Mouse (Mus musculus): ENCODE results near the gene Zzz3.

Zzz3 gene

DNA sequence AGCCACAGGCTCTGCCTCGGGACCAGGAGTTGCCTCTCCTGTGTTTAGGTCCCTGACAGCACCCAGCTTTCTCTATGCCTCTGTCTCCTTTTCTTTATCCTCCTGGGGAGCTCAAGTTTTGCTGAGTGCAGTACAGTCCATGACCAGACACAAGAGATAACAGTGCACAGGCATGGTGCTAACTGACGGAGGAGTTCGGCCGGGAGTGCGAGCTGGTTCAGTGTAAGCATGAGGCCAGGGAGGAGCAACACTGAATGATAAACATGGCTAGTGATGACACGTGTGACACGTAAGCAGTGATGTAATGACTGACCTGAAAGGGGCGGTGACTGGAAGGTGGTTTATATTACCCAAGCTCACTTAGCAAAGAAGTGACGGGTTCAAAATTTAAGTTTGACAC is 71.6 kb downstream of the Zzz3 start:
- no peak for DNase-seq (ENCODE audit: low read depth, low spot score)

DNA sequence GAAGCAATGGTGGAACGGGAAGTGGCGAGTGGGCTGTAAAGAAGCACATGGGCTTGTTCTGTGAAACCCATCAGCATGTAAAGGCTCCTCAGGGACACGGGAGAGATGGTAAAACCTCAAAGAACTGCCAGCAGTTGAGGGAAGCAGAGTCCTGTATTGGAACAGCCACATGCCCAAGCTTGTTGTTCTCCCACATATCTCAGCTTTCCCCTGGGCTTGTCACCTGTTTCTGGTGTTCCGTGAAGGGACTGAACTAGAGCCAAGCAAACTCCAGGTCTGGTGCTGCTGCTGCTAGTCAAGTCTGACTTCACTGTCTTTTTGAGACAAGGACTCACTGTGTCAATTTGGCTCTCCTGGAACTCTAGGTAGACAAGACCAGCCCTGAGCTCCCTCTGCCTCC is 72.0 kb downstream of the Zzz3 start:
- DNase-seq (ENCODE audit: low read depth, low spot score), result no peak

DNA sequence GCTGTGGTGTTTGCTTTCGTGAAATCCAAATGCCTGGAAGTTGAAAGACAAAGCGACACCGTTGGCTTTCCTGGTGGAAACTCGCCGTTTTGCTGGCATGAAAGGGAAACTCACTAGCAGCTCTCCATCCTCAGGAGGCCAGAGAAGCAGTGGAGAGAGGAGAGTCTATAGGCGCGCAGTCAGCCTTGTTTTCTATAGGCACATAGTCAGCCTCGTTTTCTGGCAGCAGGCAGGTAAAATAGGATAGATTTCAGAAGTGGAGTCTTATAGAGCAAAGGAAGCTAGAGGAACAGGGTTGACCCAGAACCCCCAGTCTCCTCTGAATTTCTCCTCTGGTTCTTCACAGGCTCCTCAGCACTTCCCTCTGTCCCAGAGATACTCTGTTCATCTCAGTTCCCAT is 72.8 kb downstream of the Zzz3 start:
- no peak for DNase-seq (ENCODE audit: low read depth, low spot score)

DNA sequence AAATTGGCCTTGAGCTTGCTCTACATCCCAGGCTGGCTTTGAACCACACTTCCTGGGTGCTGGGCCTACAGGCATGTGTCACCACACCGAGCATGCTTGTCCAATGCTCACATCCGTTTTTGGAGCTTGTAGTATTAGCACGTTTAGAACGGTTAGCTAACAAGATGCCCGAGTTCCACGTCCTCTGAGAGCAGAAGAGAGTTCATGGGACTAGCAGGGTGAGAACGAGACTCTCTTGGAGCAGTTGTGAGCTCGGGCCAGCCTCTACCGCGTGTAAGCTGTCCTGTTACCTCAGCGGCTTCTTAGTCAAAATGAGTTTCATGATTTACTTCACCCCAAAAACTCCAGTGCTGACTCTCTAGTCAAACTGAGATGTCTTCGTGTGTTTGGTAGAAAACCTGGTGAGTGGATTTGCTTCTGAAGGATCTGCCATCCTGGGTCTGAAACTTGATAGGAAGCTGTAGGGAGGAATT is 73.3 kb downstream of the Zzz3 start:
- DNase-seq (ENCODE audit: low read depth, low spot score), result no peak

DNA sequence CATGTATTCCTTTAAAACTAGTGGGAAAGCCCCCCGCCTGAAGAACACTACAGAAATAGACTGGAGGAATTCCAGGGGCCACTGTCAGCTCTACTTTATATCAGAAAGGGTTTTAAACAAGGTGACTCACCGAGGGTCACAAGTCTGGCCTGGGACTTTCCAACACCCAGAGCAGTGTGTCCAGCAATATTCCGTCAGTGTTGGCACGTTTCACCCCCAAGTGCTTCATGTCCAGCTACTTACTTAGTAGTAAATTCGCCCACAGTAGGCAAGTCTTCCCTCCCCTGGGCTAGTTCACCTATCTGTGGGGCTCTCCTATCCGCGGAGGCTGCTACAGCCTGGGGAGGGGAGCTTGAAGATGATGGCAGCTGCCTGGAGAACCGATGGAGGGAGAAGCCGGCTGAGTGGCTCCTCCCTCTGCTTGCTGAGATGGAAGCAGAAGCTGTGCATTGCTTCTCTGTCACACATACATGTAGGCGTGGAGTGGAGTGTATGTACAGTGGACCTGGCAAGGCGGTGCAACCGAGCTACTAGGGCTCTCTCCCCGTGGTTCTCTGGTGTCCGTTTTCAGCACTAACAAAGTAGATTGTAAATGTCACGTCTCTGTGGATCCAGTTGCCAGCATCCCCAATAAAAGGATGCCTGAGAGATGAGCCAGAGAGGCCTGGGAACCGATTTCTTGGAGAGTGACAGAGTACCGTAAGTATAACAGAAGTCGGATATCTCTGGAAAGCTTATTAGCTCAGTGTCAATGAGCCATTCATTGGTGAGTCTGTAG is 74.3 kb downstream of the Zzz3 start:
- DNase-seq (ENCODE audit: low read depth, low spot score), result no peak

DNA sequence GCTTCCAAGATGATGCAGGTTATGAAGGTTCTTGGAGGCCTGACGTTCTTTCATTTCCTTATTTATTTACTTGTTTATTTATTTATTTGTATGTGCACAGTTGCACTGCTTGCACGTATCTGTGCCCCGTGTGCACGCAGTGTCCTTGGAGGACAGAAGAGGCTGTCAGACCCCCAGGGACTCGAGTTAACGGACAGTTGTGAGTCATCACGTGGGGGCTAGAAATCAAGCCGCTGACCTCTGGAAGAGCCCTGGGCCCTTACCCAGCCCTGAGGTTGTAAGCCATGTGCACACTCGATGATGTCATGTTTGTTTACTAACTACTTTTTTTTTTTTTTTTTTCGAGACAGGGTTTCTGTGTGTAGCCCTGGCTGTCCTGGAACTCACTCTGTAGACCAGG is 75.1 kb downstream of the Zzz3 start:
- DNase-seq (ENCODE audit: low read depth, low spot score), result no peak

DNA sequence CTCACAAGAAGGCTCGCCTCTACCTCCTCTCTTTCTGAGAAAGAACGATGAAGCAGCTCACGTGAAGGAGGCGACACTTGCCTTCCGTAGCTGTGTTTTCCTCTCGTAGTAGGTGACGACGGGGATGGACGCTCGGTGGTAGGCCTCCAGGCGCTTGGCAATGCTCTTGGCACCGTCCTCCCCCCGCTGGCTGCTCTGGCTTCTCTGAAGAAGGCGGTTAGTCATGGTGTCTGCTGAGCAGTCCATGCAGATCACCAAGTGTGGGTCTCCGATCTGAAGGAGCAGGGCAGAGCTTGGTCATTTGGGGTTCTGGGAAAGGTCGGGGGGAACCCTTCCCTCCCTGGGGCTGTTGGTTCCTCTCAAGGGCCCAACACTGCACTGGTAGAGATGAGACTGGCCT is 77.4 kb downstream of the Zzz3 start:
- DNase-seq (ENCODE audit: low read depth, low spot score), result no peak

DNA sequence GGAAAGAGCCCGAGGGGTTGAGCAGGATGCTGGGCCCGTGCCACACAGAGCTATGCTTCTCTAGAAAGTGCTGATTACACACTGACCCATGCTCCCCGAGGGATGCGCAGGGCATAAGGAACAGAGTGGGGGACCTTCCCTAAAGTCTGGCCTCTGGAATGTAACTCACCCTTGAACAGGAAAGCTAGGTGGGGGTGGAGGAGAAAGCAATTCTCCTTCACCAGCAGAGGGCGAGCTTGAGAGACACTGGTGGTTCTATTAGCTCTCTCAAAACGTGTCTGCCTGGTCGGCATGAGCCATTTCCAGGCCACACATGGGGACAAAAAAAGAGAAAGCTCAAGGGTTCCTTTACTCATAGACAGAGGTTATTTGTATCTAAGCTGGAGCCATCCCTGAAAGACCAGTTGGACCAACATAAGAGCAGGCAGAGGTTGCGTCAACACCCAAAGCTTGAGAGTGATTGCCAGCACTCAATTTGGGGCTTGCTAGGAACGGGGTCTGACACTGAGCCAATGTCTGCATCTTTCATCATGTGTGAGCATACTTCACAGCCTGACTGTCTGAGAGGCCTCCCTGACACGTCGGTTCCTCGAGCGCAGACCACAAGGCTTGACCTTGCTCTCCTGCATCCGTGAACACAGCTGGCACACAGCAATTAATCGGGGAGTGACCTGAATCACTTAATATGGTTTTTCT is 79.5 kb downstream of the Zzz3 start:
- peak; percentile 49 for DNase-seq (ENCODE audit: low read depth, low spot score)

DNA sequence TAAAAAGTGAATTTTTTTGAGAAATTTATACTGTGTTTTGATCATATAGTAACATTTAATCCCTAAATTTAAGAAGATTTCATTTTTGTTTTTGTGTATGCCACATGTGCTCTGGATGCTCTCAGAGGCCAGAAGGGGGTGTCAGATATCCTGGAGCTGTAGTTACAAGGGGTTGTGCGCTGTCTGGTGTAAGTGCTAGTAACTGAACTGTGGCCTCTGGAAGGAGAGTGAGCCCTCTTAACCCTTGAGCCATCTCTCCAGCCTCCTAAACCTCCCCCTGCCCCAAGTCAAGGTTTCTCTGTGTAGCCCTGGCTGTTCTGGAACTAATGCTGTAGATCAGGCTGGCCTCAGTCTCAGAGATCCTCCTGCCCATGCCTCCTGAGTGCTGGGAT is 80.0 kb downstream of the Zzz3 start:
- no peak for DNase-seq (ENCODE audit: low read depth, low spot score)

DNA sequence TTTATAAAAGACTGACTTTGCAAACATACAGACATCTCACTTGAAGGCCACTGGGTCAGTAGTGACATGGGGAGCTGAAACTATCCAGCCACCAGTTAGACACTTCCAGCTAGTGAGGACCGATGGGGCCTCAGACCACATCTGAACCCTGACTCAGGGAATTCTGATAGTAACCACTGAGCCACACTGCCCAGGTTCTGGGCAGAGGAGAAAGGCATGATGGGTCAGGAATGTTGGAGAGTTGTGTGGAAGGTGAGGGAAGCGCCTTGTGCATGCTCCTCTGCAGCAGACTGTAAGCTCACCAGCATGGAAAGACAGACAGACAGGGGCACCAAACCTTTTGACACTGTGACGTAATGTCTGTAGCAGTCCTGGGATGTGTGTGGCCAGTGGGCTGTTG is 80.6 kb downstream of the Zzz3 start:
- no peak for DNase-seq (ENCODE audit: low read depth, low spot score)

DNA sequence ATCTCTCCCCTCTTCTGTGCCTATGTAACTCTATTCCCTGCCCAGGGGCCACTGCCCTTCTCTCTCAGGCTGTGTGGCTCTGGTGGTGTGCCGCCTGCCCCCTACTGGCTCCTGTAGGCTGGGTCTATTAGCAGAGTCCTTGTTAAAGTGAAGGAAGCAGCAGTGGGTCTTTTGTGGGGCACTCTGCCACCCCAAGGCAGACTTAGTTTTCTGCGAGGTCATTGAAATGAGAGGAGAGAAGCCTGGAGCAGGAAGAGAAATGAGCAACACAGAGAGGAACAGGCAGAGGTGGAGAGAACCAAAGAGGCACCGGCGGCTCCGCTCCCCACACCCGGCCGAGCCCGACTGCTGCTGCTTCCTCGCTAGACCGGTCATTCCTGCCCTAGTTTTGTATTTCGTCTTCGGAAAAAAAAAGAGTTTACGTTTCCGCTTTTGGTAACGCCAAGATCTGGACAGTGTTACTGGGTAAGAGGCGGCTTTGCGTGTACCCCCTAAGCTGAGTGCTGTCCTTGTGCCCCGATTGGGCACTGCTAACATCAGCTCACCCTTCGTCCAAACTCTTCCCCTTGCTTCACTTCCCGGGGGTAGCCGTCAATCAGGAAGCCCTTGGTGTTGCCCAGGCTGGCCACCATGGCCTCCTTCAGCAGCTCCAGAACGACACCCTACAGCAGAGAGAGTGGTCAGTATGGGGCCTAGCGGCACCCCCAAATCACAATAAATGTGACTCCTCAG is 82.7 kb downstream of the Zzz3 start:
- peak; percentile 47 for DNase-seq (ENCODE audit: low read depth, low spot score)

DNA sequence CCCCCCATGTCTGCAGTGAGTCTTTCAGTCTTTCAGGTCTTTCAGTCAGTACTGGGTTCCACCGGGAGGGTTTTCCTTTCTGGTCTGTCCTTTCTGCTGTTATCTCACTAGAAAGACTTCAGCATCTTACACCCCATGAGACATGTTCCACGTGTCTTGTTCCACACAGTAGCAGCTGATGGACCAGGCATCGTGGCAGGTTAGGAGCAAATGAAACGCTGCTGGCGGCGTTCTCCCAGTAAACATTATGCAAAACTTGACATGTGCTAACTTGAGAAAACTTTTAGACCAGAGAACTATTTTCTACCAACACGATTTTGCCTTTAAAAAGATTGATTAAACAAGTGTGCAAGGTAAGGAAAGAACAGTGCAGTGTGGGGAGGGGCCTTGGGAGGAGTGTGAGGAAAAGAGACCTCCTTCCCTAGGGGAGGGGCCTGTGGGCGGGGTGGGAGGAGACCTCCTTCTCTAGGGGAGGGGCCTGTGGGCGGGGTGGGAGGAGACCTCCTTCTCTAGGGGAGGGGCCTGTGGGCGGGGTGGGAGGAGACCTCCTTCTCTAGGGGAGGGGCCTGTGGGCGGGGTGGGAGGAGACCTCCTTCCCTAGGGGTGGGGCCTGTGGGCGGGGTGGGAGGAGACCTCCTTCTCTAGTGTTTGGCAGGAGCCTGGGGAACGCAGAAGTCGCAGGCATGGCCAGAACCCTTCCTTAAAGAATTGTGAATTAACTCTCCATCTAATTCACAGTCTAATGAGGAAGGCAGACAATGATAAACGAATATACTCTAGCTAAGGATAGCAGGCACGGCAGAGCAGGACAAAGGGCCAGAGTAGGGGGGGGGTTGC is 83.5 kb downstream of the Zzz3 start:
- DNase-seq (ENCODE audit: low read depth, low spot score), result peak; percentile 61

DNA sequence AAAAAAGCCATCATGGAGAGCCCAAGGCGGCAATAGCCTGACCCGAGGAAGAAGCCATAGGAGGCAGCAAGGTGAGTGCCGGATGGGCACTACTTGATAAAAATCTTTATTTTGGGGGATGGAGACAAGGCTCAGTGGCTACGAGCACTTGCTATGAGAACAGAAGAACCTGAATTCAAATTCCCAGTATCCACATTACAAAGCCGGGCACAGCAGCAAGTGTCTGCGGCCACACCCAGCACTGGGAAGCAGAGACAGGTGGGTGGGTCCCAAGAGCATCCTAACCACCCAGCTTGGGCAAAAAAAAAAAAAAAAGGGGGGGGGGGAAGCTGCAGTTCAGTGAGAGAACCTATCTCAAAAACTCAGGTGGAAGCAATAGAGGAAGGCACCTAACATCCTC is 85.1 kb downstream of the Zzz3 start:
- no peak for DNase-seq (ENCODE audit: low read depth, low spot score)

DNA sequence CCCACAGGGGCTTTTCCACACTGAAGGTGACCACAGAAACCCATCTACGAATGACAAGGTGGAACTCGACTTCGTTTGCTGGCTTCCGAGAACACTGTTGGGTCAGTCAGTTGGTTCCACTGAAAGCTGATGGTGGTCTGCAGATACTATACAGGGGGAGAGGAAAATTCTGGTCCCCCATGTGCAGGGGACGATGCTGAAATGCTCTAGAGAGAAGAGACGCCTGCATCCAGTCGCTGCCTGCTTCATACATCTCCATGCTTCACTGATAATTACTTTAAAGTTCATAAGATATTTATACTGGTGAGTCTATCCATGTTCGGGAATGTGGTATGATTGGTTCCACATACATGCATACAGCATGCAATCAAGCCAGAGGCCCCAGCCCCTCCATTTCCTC is 86.9 kb downstream of the Zzz3 start:
- DNase-seq (ENCODE audit: low read depth, low spot score), result no peak

DNA sequence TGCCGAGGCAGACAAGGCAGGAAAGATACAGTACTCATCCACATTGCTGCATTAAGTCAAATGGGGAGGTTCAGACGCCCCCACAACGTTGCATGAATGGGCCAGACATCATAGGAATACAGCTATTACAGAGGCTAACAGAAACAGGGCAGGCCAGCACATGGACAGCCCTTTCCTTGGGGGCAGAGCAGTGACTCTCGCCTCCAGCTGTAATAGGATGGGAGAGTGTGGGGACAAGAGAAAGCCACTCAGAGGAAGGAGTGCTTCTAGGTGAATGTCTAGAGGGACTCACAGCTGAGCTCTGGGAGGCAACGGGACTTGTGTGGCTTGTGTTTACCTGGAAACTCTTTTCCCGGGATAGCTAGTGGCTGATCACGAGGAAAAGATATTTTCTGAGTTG is 88.5 kb downstream of the Zzz3 start:
- no peak for DNase-seq (ENCODE audit: low read depth, low spot score)

DNA sequence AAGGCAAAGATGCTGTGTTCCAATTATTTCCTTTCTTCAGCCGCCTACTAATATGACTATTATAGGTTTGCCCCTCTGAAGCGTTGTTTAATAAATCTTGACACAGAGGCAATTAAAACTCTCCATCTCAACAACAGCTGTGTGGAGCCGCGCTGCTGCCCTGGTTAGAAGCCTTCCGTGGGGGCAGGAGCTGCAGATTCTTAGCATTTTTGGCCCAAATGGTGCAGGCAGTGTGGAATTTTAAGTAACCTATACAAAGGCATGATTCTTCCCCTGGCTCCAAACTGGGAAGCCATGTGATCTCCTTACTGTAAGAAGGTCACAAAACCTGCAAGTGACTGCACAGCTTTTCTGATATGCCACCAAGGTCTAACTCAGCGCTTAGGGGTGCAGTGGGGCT is 88.9 kb downstream of the Zzz3 start:
- DNase-seq (ENCODE audit: low read depth, low spot score), result no peak

DNA sequence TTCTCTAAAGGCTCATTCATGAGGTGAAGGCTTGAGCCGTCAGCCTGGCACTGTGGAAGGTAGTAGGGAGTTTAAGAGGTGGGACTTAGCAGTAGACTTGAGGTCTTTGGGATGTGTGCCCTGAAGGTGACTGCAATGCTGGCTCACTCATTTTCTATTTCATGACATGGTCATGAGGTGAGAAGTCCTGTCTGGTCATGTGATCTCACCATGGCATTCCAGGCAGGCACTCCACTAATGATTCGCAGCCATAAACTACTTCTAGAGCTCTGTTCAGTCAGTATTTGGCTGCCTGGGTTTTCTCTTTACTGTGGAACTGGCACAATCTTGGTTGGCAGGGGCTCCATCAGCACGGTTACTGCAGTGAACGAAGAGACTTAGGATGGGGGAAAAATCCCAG is 93.7 kb downstream of the Zzz3 start:
- DNase-seq (ENCODE audit: low read depth, low spot score), result no peak

DNA sequence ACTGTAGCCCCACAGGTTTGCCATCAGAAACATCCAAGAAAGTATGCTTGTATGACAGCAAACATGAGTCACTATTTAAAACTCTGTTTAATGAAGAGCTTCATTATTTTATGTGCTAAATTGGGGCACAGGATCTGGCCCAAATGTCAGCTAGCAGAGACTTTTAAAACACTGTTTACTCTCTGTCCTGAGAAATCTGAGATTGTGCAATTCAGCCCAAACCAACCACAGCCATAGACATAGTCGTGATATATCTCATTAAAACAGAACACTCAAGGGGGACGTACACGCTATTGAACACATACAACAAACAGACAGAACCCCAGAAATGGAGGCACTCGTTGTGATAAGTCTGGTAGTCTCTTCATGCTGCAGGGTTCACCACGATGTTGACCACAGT is 95.2 kb downstream of the Zzz3 start:
- DNase-seq (ENCODE audit: low read depth, low spot score), result no peak

DNA sequence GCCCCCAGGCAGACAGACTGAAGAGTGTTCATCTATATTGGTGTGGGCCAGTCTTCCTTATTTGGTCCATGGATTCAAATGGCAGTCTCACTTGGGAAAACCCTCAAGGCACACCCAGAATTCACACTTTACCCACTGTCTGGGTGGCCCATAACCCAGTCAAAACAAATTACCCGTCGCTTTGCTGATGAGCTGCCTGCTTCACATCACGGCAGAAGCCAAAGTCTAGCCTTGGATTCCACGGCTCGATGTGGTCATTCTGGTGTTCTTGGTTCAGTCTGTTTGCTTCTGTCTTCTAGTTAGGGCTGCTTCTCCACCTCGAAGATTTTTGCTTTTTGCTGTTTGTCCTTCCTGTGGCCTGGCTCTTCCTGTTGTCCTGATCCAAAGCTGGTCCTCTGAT is 97.0 kb downstream of the Zzz3 start:
- DNase-seq (ENCODE audit: low read depth, low spot score), result no peak

DNA sequence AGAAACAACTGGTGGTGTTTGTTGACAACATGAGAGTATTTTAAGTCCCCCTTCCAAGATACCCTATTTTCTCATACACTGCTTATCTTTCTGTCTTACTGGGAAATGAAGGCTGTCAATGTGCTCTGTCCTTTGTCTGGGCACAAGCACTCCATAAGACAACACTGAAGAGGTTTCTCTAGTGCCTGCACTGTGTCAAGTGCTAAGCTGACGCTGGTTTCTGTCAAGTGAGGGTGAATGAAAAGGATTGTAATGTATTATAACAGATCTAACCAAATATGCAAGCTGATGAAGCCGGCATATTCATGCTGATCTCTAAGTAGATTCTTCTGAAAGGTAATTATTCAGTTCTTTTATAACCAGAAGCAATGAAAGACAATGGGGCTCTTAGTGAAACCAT is 98.5 kb downstream of the Zzz3 start:
- no peak for DNase-seq (ENCODE audit: low read depth, low spot score)

DNA sequence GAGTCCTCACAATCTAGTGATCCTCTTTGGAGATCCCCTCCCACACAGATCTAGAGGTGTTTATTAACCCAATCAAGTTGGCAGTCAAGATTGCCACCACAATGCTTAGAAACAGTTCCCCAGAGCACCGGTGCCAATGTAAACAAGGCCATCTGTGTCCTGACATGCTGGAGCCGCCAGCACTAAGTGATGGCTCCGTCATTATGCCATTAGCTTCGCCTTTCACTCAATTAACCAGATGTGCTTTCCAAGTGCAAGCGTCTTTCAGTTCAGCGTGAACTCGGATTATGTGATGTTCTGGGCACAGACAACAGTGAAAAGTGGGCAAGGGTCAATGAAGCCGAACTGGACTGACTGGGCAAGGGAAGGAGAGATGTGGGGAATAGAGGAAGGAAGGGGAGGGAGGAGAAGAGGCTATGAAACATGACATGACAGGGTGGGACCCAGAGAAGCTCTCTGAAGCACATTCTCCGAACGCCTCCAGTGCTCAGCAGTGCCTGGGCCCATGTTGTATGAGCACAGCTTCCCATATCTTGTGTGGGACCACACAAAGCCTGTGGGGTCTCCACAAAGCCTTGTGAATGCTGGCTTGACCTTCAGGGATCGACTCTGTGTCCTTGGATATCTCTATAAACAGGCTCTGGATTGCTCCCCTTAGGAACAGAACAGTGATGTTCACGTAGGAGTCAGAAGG is 99.5 kb downstream of the Zzz3 start:
- DNase-seq (ENCODE audit: low read depth, low spot score), result no peak
